Mouse (Mus musculus) layer of hippocampus, postnatal 14 days (tissue): ENCODE results near the gene Fbf1. TPM values are rescaled to one million over a fixed set of nuclear protein-coding genes. Genes with fewer than 3 reads are reported as not detected.
"Not testable (repeated sequence)": the region's sequence is repeated elsewhere in the genome, so short reads cannot be mapped to it uniquely, and the experiment has no call there.

ENCODE experiments used
- DNase-seq, 2 experiments: peaks; one replicate each; pipeline ENCODE4 v3.0.0; 2021 to 2022; ENCODE audit warnings: low spot score in 2 of 2, mixed read lengths in 1 of 2
- total RNA-seq, 2 experiments: library from RNA; stranded (reverse); gene quantifications; 2 replicates each; pipeline ENCODE4 v1.2.3; 2021

Fbf1 gene
- total RNA-seq, 2 experiments from 2014 or later = 87.9 to 102 TPM

GRCm38 (mm10) chr11:116092959-116093358 is 75.0 kb downstream of the Fbf1 start:
- not testable (repeated sequence) for DNase-seq

Other genes starting within 250 kb of the Fbf1 start
- gene Sap30bp, start 234.9 kb downstream of the Fbf1 start, total RNA-seq = 10 to 100 TPM; 39.2 to 50.4 TPM
- 10 to 100 TPM; 23.2 to 25.7 TPM for gene Recql5, start 234.7 kb downstream of the Fbf1 start, total RNA-seq
- gene Itgb4, start 193.5 kb downstream of the Fbf1 start, total RNA-seq = 1 to 10 TPM; 1.4 to 2.2 TPM
- gene Galk1, start 155.4 kb downstream of the Fbf1 start, total RNA-seq = 10 to 100 TPM; 14.6 to 16.9 TPM
- 100 to 1,000 TPM; 338 to 355 TPM for gene H3f3b, start 140.2 kb downstream of the Fbf1 start, total RNA-seq
- gene Unk, start 137.8 kb downstream of the Fbf1 start, total RNA-seq = 10 to 100 TPM; 22.0 to 25.3 TPM
- 1 to 10 TPM; 1.3 to 2.1 TPM for gene Unc13d, start 90.2 kb downstream of the Fbf1 start, total RNA-seq
- 100 to 1,000 TPM; 287 to 295 TPM for gene Wbp2, start 81.2 kb downstream of the Fbf1 start, total RNA-seq
- gene Trim47, start 41.0 kb downstream of the Fbf1 start, total RNA-seq = 1 to 10 TPM; 5.7 to 7.8 TPM
- gene Trim65, start 37.0 kb downstream of the Fbf1 start, total RNA-seq = 1 to 10 TPM; 6.0 to 6.6 TPM
- 10 to 100 TPM; 55.3 to 63.7 TPM for gene Mrpl38, start 29.3 kb downstream of the Fbf1 start, total RNA-seq
- gene Ten1, start 30.7 kb upstream of the Fbf1 start, total RNA-seq = 10 to 100 TPM; 42.9 to 53.7 TPM
- gene Acox1, start 30.9 kb upstream of the Fbf1 start, total RNA-seq = 100 to 1,000 TPM; 123 to 125 TPM
- gene Evpl, start 69.9 kb upstream of the Fbf1 start, total RNA-seq = under 1 TPM; 0.44 to 0.72 TPM
- gene Srp68, start 106.1 kb upstream of the Fbf1 start, total RNA-seq = 10 to 100 TPM; 52.0 to 55.7 TPM
- not detected for gene Galr2, start 112.8 kb upstream of the Fbf1 start, total RNA-seq
- 10 to 100 TPM; 76.5 to 77.8 TPM for gene Exoc7, start 139.1 kb upstream of the Fbf1 start, total RNA-seq
- gene Foxj1, start 167.2 kb upstream of the Fbf1 start, total RNA-seq = 10 to 100 TPM in 1 of 2 experiments, 1 to 10 TPM in 1; 6.9 to 13.4 TPM
- gene Rnf157, start 244.9 kb upstream of the Fbf1 start, total RNA-seq = 100 to 1,000 TPM; 236 to 242 TPM